Mouse (Mus musculus) kidney, postnatal 0 days (tissue): ENCODE data around the gene Zswim1. TPM values are rescaled to one million over a fixed set of nuclear protein-coding genes. Genes with fewer than 3 reads are reported as not detected.
"Not testable (repeated sequence)": the region's sequence is repeated elsewhere in the genome, so short reads cannot be mapped to it uniquely, and the experiment has no call there.

Experiments
- ATAC-seq: fragments of 200-750 bp; cut with Nextera tagmentation; replicated peaks from 2 replicates; pipeline ENCODE4 v1.8.0; 2017; ENCODE audit warnings: low read depth, moderate number of reproducible peaks, moderate TSS enrichment, moderate library complexity; ENCODE audit not compliant: low FRiP score
- DNase-seq: peaks from one replicate; pipeline ENCODE4 v3.0.0-alpha.2; 2016; ENCODE audit warnings: low spot score
- H3K27ac ChIP-seq: fragments of 300-500 bp; sonication (generic); 2 replicates; pipeline ENCODE4 v1.5.1; 2014; ENCODE audit warnings: mild to moderate bottlenecking
- H3K27me3 ChIP-seq: fragments of 300-500 bp; sonication (generic); 2 replicates; pipeline ENCODE4 v1.6.1; 2014; ENCODE audit warnings: low read length, mixed read lengths; ENCODE audit not compliant: insufficient read depth
- H3K36me3 ChIP-seq: fragments of 300-500 bp; sonication (generic); 2 replicates; pipeline ENCODE4 v1.6.1; 2014; ENCODE audit warnings: low read length, mixed read lengths; ENCODE audit not compliant: insufficient read depth
- H3K4me1 ChIP-seq: fragments of 300-500 bp; sonication (generic); replicated peaks from 2 replicates; pipeline ENCODE4 v1.6.1; 2014; ENCODE audit warnings: antibody characterized with exemption, low read length, mixed read lengths; ENCODE audit not compliant: insufficient read depth
- H3K4me2 ChIP-seq: fragments of 300-500 bp; sonication (generic); 2 replicates; pipeline ENCODE4 v1.6.1; 2014; ENCODE audit warnings: mild to moderate bottlenecking, low read length, moderate library complexity, mixed read lengths
- H3K4me3 ChIP-seq: fragments of 300-500 bp; sonication (generic); replicated peaks from 2 replicates; pipeline ENCODE4 v1.5.1; 2014; ENCODE audit warnings: low read depth, low read length
- H3K9ac ChIP-seq: fragments of 300-500 bp; sonication (generic); 2 replicates; pipeline ENCODE4 v1.6.1; 2014; ENCODE audit warnings: low read depth, low read length
- H3K9me3 ChIP-seq: fragments of 300-500 bp; sonication (generic); replicated peaks from 2 replicates; pipeline ENCODE4 v1.6.1; 2016; ENCODE audit warnings: low read length, inconsistent platforms, mixed read lengths
- CTCF ChIP-seq: IDR thresholded peaks from 2 replicates; pipeline ENCODE4 v1.5.1; 2016; ENCODE audit warnings: antibody characterized with exemption, low read depth, mild to moderate bottlenecking, moderate library complexity
- WGBS: fragments of 180-500 bp; shearing (Covaris S2); extraction: QIAGEN DNeasy Blood & Tissue Kit; methylation state at CpG from one replicate; pipeline ENCODE4 v1.1.7; 2014; 5-methylcytosine and 5-hydroxymethylcytosine counted together
- polyA plus RNA-seq: library from polyadenylated mRNA; unstranded; fragments of >200 nt; fragmentation: Nextera tagmentation; extraction: Ambion mirVana; gene quantifications from 2 replicates; pipeline ENCODE4 v1.2.1, GENCODE M21; 2015

Zswim1 gene
- polyA plus RNA-seq, 1 experiment from 2014 or later: 15.5 TPM

DNA sequence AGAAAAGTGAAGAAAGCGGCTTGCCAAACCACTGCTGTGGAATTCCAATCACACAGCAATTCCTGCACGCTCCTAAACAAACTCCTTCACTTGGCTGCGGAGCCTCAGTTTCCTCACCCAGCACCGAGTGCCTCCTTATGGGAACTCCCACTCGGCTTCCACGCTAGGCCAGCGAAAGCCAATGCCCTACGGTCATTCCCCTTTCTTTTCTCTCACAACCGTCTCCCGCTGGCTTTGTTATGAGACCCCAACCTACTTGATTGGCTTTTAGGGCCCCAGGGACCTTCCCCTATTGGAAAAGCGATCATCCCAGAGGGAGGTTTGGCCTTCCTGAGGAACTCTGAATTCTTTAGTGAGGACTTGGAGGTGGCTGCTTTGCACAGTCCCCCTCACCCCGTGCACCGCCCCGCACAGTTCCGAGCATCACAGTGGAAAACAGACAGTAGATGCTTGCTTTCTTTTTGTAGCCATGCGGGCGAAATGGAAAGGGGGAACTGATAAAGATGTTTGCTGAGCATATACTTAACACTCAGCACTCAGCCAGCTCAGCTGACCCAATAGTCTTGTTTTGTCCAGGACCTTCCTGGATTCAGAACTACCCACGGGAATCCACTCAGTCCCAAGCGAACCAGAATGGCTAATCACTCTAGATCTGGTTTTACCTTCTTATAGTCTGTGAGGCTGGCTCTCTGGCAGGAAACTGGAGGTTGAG, 35.5 kb downstream of the Zswim1 start:
- TF ChIP-seq CTCF: no peak
- Histone ChIP-seq H3K36me3 (no peaks in the 10 kb centered on the region), H3K27me3 (no peaks in the 10 kb centered on the region; the same call in 1 of the 2 replicates), H3K4me2 (peak overlapping the region; percentile 95), H3K4me3 (peak overlapping the region; percentile 39), H3K4me1 (peaks cover 17% of the 10 kb centered on the region; the same call in 1 of the 2 replicates), H3K9me3 (no peaks in the 10 kb centered on the region), H3K9ac (peak overlapping the region; percentile 62; the same call in 1 of the 2 replicates), H3K27ac (0 out of 2 replicates have a peak overlapping the region, but pooled peaks have one; percentile 15)
- ATAC-seq (no peak), DNase-seq (no peak)
- WGBS: 13% methylated on average over 19 of the region's 19 CpGs

DNA sequence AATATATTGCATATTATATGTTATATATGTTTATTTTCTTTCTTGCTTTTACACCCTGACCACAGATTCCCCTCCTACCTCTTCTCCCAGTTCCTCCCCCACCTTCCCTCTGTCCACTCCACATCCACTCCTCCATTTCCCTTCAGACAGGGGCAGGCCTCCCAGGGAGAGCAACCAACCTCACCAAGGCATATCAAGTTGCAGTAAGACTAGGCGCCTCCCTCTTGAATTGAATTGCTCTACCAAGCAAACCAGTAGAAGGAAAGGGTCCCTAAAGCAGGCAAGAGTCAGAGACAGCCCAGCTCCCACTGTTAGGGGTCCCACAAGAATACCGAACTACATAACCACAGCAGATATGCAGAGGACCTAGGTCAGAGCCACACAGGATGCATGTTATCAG, 36.7 kb downstream of the Zswim1 start:
- Histone ChIP-seq H3K9ac (no peak overlapping the region), H3K27ac (no peak overlapping the region), H3K27me3 (no peaks in the 10 kb centered on the region; the same call in 1 of the 2 replicates), H3K9me3 (no peaks in the 10 kb centered on the region), H3K4me1 (peaks cover 17% of the 10 kb centered on the region; the same call in 1 of the 2 replicates), H3K36me3 (no peaks in the 10 kb centered on the region), H3K4me2 (no peak overlapping the region), H3K4me3 (no peak overlapping the region)
- no peak for ATAC-seq
- no peak for TF ChIP-seq CTCF
- 20% methylated on average over 2 of the region's 2 CpGs for WGBS
- DNase-seq: peak; percentile 87

DNA sequence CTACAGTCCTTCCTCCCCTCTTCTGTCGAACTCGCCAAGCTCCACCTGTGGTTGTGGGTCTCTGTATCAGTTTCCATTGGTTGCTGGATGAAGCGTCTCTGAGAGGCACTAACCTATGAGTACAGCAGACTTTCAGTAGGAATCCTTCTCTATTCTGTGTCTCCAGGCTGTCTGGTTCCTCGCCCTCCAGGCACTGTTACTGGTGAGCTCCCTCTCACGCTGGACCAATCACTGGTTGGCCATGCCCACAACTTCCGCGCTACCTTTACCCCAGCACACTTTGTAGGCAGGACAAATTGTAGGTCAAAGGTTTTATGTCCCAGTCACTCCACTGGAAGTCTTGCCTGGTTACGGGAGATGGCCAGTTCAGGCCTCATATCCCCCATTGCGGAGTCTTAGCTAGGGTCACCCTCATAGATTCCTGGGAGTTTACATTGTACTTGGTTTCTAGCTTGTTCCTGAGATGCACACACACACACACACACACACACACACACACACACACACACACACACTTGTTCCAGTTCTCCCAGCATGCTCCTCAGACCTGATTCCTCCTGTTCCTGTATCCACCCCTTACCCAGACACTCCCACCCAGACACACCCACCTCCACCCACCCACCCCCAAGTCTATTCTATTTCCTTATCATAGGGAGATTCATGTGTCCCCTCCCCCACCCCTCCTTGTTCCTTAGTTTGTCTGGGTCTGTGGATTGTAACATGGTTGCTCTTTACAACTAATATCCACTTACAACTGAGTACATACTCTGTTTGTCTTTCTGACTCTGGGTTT, 37.4 kb downstream of the Zswim1 start:
- WGBS: 44% methylated on average over 9 of the region's 9 CpGs
- Histone ChIP-seq H3K9ac (no peak overlapping the region), H3K4me3 (no peak overlapping the region), H3K27me3 (no peaks in the 10 kb centered on the region; the same call in 1 of the 2 replicates), H3K36me3 (no peaks in the 10 kb centered on the region), H3K4me1 (peaks cover 17% of the 10 kb centered on the region; the same call in 1 of the 2 replicates), H3K9me3 (no peaks in the 10 kb centered on the region), H3K27ac (no peak overlapping the region), H3K4me2 (no peak overlapping the region; the same call in 1 of the 2 replicates)
- no peak for TF ChIP-seq CTCF
- ATAC-seq (no peak), DNase-seq (no peak)

DNA sequence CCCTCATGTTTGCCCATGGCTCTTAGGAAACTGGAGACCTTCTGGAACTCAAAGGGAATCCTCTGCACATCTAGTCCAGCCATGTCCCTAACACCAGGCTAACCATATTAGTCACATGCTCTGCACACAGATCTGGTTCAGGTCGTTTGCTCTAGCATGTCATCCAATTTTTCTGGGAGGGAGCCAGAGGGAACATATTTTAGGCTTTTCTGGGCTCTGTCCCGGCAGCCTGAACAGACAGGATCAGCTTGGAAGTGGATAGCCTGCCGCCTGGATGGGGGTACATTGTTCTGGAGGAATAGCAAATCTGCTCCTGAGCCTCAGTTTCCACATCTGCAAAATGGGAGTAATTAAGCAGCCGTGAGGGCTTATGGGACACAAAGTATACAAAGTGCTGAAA, 38.6 kb downstream of the Zswim1 start:
- H3K4me2 ChIP-seq: no peak overlapping the region
- H3K27me3 ChIP-seq: no peaks in the 10 kb centered on the region
- DNase-seq: no peak
- H3K36me3 ChIP-seq: no peaks in the 10 kb centered on the region
- TF ChIP-seq CTCF: no peak
- peaks cover 17% of the 10 kb centered on the region; the same call in 1 of the 2 replicates for H3K4me1 ChIP-seq
- 64% methylated on average over 4 of the region's 4 CpGs for WGBS
- H3K9me3 ChIP-seq: no peaks in the 10 kb centered on the region
- ATAC-seq: no peak
- no peak overlapping the region for H3K27ac ChIP-seq
- no peak overlapping the region for H3K4me3 ChIP-seq
- no peak overlapping the region for H3K9ac ChIP-seq

DNA sequence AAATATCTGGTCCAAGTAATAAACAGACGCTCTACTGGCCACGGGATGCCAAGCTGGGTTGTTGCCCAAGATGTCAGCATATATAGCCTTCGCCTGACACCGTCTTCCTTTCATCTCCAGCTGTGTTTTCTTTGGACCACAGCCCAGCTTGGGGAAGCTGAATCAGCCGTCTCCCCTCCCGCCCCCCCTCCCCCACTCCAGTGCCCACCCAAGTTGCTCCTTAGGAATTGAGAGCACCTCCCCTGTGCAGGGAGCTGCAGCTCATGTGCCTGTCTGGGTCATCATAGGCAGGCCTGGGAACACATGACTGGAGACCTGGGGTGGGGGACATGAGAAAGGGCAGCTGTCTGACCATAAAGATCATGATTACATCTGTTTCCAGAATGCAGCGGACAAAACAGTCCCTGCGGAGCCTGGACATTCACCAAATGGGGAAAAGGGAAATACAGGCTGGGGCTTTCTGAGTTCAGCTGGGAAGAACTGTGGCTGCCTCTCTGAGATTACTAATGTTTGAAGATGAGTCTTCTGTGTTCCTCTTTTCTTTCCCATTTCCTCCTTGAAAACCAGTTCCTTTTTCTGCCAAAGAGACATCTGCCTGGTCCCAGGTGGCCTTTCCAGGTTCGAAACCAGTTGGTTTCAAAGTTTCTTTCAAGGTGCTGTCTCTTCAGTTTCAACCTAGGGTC, 39.8 kb downstream of the Zswim1 start:
- no peak overlapping the region for H3K4me3 ChIP-seq
- peaks cover 13% of the 10 kb centered on the region; the same call in 1 of the 2 replicates for H3K4me1 ChIP-seq
- no peaks in the 10 kb centered on the region for H3K36me3 ChIP-seq
- H3K9me3 ChIP-seq: no peaks in the 10 kb centered on the region
- peak; percentile 91 for DNase-seq
- peak overlapping the region; percentile 79 for H3K27ac ChIP-seq
- TF ChIP-seq CTCF: no peak
- peak; percentile 68 for ATAC-seq
- H3K9ac ChIP-seq: no peak overlapping the region
- 17% methylated on average over 9 of the region's 9 CpGs for WGBS
- H3K27me3 ChIP-seq: no peaks in the 10 kb centered on the region
- H3K4me2 ChIP-seq: no peak overlapping the region

DNA sequence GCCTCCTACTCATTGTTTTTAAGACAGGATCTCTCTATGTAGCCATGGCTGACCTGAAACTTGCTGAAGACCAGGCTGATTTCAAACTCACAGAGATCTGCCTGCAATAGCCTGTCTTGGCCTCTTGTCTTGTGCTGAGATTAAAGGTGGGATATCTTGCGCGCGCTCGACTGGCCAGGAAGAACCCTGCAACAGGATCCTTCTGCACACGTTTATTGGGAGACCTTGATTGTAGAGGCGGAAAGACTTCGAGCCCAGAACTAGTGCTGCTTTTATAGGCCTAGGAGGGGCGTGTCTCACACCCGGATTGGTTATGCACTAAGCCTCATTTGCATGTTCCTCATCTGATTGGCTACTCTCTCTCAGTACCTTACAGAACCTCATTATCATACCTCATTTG, 40.9 kb downstream of the Zswim1 start:
- H3K36me3 ChIP-seq, H3K27me3 ChIP-seq, H3K27ac ChIP-seq, H3K4me1 ChIP-seq, H3K4me2 ChIP-seq, H3K4me3 ChIP-seq, H3K9me3 ChIP-seq, ATAC-seq, H3K9ac ChIP-seq, DNase-seq: not testable (repeated sequence)
- WGBS: 86% methylated on average over 8 of the region's 9 CpGs
